In genomic region chr7:75802887-75803286, GRCm38 (mm10) we compare ENCODE assay signal across 16 mouse cellular contexts.
"Had no signal": no experiment of that assay in that cellular context is flagged by ENCODE, and none has a peak within 500 bp of the region (broad histone marks: within the 10 kb centered on the region; RNA-seq: fewer than 3 reads in every experiment).

No protein-coding gene starts in this region.

- H3K27me3 ChIP-seq: lung, embryonic 15.5 days; megakaryocyte, embryonic 14.5 days; midbrain, embryonic 12.5 days; midbrain, embryonic 15.5 days; neural tube, embryonic 12.5 days; stomach, embryonic 15.5 days had no signal

- H3K9me3 ChIP-seq: lung, embryonic 15.5 days; megakaryocyte, embryonic 14.5 days; midbrain, embryonic 12.5 days; midbrain, embryonic 15.5 days; neural tube, embryonic 12.5 days; stomach, embryonic 15.5 days had no signal

- H3K4me2 ChIP-seq: lung, embryonic 15.5 days; midbrain, embryonic 12.5 days; midbrain, embryonic 15.5 days; neural tube, embryonic 12.5 days; stomach, embryonic 15.5 days had no signal

- H3K36me3 ChIP-seq: lung, embryonic 15.5 days; midbrain, embryonic 12.5 days; midbrain, embryonic 15.5 days; neural tube, embryonic 12.5 days; stomach, embryonic 15.5 days had no signal

- H3K9ac ChIP-seq: liver, postnatal 0 days; lung, embryonic 15.5 days; midbrain, embryonic 12.5 days; midbrain, embryonic 15.5 days; neural tube, embryonic 12.5 days; stomach, embryonic 15.5 days had no signal

- H3K4me1 ChIP-seq: midbrain, embryonic 12.5 days had no signal

- DNase-seq: liver, postnatal 0 days; lung, adult 2 months; lung, postnatal 14 days; lung, postnatal 36 days; right cerebral cortex, postnatal 14 days; thymus, postnatal 14 days; thymus, postnatal 36 days had no signal

- ATAC-seq: liver, postnatal 0 days; lung, postnatal 0 days; midbrain, embryonic 15.5 days had no signal

- H3K27ac ChIP-seq: lung, embryonic 15.5 days; macrophage; midbrain, embryonic 12.5 days; midbrain, embryonic 15.5 days; neural tube, embryonic 12.5 days; stomach, embryonic 15.5 days; stomach, postnatal 0 days had no signal

- H3K4me3 ChIP-seq: lung, embryonic 15.5 days; megakaryocyte, embryonic 14.5 days; midbrain, embryonic 12.5 days; midbrain, embryonic 15.5 days; neural tube, embryonic 12.5 days; stomach, embryonic 15.5 days had no signal
